Mouse (Mus musculus): ENCODE results near the gene Klk1b1. TPM values are rescaled to one million over a fixed set of nuclear protein-coding genes. Genes with fewer than 3 reads are reported as not detected.
A peak's percentile ranks its signal among the peaks of the same experiment; 100 is the strongest.
"Not testable (repeated sequence)": the region's sequence is repeated elsewhere in the genome, so short reads cannot be mapped to it uniquely, and the experiment has no call there.

Gene Klk1b1
- polyA plus RNA-seq, 1 experiment = 0.52 TPM

- no peaks in the 10 kb centered on the region for H3K4me1 ChIP-seq (ENCODE audit: control insufficient read depth, insufficient read depth, low read length)
- no peak overlapping the region for H3K4me3 ChIP-seq (ENCODE audit: insufficient read depth, low read depth, low read length)
- H3K27me3 ChIP-seq (replicated peaks; ENCODE audit: control insufficient read depth, insufficient read depth, low read length) = no peaks in the 10 kb centered on the region
- TF ChIP-seq POLR2A (IDR thresholded peaks at IDR 0.05; ENCODE audit: low read depth, low read length) (no peak), CTCF (conservative IDR thresholded peaks at IDR 0.05; ENCODE audit: insufficient read depth, insufficient read length, low read depth, low read length) (peak; percentile 39; the same call in 1 of the 2 replicates)
- H3K27ac ChIP-seq (ENCODE audit: insufficient read depth, low read depth, low read length) = no peak overlapping the region
- H3K36me3 ChIP-seq (ENCODE audit: control insufficient read depth, insufficient read depth, low read length) = no peaks in the 10 kb centered on the region
- no peak for DNase-seq
- 66% methylated on average over 5 of the region's 5 CpGs for WGBS
Observed at GRCm38 (mm10) chr7:43925985-43926384, 40.6 kb upstream of the Klk1b1 start.

DNA sequence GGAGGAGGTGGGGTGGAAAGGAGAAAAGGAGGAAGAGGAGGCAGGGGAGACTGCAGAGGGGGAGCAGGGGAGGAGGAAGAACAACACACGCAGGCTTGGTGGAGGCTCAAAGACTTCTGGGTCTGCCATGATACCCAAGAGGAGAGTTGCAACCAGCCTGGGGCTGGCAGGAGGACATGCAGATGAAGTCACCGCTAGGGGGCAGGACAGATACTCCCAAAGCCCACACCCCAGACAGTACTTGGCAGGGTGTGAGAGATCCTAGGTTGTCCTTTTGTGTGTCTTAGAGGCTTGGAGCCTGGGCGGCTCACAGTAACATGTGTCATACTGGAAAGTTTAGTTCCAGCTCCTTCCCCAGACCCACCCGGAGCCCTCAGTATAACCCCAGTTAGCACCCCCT is 38.0 kb upstream of the Klk1b1 start:
- no peaks in the 10 kb centered on the region for H3K27me3 ChIP-seq (replicated peaks; ENCODE audit: control insufficient read depth, insufficient read depth, low read length)
- WGBS = 45% methylated on average over 4 of the region's 4 CpGs
- H3K4me3 ChIP-seq (ENCODE audit: insufficient read depth, low read depth, low read length) = no peak overlapping the region
- DNase-seq = peak; percentile 41
- H3K27ac ChIP-seq (ENCODE audit: insufficient read depth, low read depth, low read length) = no peak overlapping the region
- no peaks in the 10 kb centered on the region for H3K36me3 ChIP-seq (ENCODE audit: control insufficient read depth, insufficient read depth, low read length)
- TF ChIP-seq POLR2A (IDR thresholded peaks at IDR 0.05; ENCODE audit: low read depth, low read length) = no peak
- TF ChIP-seq CTCF (conservative IDR thresholded peaks at IDR 0.05; ENCODE audit: insufficient read depth, insufficient read length, low read depth, low read length) = peak; percentile 57; the same call in 1 of the 2 replicates
- no peaks in the 10 kb centered on the region for H3K4me1 ChIP-seq (ENCODE audit: control insufficient read depth, insufficient read depth, low read length)

DNA sequence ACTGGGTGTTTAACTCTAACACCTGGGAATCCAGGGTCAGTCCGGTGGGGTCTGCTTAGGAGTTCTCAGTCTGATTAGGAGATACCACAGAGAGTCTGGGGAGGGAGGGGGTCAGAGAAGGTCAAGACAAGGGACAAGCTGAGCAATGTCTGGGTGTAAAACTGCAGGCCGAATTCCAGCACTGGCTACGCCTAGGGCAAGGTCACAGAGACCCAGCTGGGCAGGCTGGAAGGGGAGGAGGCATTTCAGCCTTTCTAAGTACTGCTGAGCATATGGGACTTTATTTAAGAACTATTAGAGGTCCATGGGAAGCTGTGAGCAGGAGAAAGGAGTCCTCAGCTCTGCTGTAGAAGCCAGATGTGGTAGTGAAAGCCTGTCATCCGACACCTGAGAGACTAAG is 34.2 kb upstream of the Klk1b1 start:
- Histone ChIP-seq H3K4me1 (ENCODE audit: control insufficient read depth, insufficient read depth, low read length) (0 out of 2 replicates have a peak, but pooled peaks cover 4% of the 10 kb centered on the region), H3K27ac (ENCODE audit: insufficient read depth, low read depth, low read length) (peak overlapping the region; percentile 49)
- WGBS = 50% methylated on average over 4 of the region's 4 CpGs

GRCm38 (mm10) chr7:43933440-43933839 is 33.1 kb upstream of the Klk1b1 start, which contains the start of gene Klk15:
Gene Klk15 (plus strand): TSS chr7:43933740.
- peak within 1 kb of the TSS; percentile 66 for H3K27ac ChIP-seq (ENCODE audit: insufficient read depth, low read depth, low read length)
- DNase-seq = no peak
- no peaks in the 10 kb centered on the region for H3K27me3 ChIP-seq (replicated peaks; ENCODE audit: control insufficient read depth, insufficient read depth, low read length)
- TF ChIP-seq POLR2A (IDR thresholded peaks at IDR 0.05; ENCODE audit: low read depth, low read length) = no peak
- TF ChIP-seq CTCF (conservative IDR thresholded peaks at IDR 0.05; ENCODE audit: insufficient read depth, insufficient read length, low read depth, low read length) = no peak
- WGBS = 92% methylated on average over 3 of the region's 3 CpGs
- no peak within 1 kb of the TSS for H3K4me3 ChIP-seq (ENCODE audit: insufficient read depth, low read depth, low read length)
- no peaks in the 10 kb centered on the region for H3K36me3 ChIP-seq (ENCODE audit: control insufficient read depth, insufficient read depth, low read length)
- 0 out of 2 replicates have a peak, but pooled peaks cover 4% of the 10 kb centered on the region for H3K4me1 ChIP-seq (ENCODE audit: control insufficient read depth, insufficient read depth, low read length)

More for the DNA sequence above, 34.2 kb upstream of the Klk1b1 start:
- TF ChIP-seq CTCF (conservative IDR thresholded peaks at IDR 0.05; ENCODE audit: insufficient read depth, insufficient read length, low read depth, low read length) (no peak), POLR2A (IDR thresholded peaks at IDR 0.05; ENCODE audit: low read depth, low read length) (no peak)
- no peaks in the 10 kb centered on the region for H3K27me3 ChIP-seq (replicated peaks; ENCODE audit: control insufficient read depth, insufficient read depth, low read length)
- H3K36me3 ChIP-seq (ENCODE audit: control insufficient read depth, insufficient read depth, low read length) = no peaks in the 10 kb centered on the region
- no peak overlapping the region for H3K4me3 ChIP-seq (ENCODE audit: insufficient read depth, low read depth, low read length)
- peak; percentile 31 for DNase-seq

DNA sequence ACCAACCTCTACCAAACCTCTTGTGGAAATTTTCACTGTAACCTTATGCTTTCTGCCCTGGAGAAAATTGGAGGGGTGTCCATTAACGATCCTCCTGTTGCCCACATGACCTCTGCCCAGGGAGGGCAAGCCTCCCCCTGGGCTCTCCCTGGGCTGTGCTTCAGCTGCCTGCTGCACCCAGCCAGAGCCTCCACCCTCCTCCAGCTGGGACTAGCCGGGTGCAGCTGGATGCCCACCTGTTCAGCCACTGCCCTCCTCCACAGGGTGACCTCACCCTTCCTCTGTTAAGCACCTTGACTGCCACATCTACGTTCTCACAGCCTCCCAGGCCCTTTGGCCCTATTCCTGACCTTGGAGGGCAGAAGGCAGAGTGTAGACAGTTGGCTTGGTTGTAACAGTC is 31.8 kb upstream of the Klk1b1 start:
- 0 out of 2 replicates have a peak, but pooled peaks cover 4% of the 10 kb centered on the region for H3K4me1 ChIP-seq (ENCODE audit: control insufficient read depth, insufficient read depth, low read length)
- no peaks in the 10 kb centered on the region for H3K27me3 ChIP-seq (replicated peaks; ENCODE audit: control insufficient read depth, insufficient read depth, low read length)
- whole genome bisulfite sequencing = 21% methylated on average over 3 of the region's 3 CpGs
- H3K4me3 ChIP-seq (ENCODE audit: insufficient read depth, low read depth, low read length) = no peak overlapping the region
- no peaks in the 10 kb centered on the region for H3K36me3 ChIP-seq (ENCODE audit: control insufficient read depth, insufficient read depth, low read length)
- DNase-seq = peak; percentile 56
- H3K27ac ChIP-seq (ENCODE audit: insufficient read depth, low read depth, low read length) = peak overlapping the region; percentile 71; the same call in 1 of the 2 replicates
- TF ChIP-seq POLR2A (IDR thresholded peaks at IDR 0.05; ENCODE audit: low read depth, low read length) (no peak), CTCF (conservative IDR thresholded peaks at IDR 0.05; ENCODE audit: insufficient read depth, insufficient read length, low read depth, low read length) (no peak)

GRCm38 (mm10) chr7:43936551-43936950 is 30.0 kb upstream of the Klk1b1 start:
- Histone ChIP-seq H3K27ac (ENCODE audit: insufficient read depth, low read depth, low read length) (no peak overlapping the region), H3K4me3 (ENCODE audit: insufficient read depth, low read depth, low read length) (no peak overlapping the region), H3K4me1 (ENCODE audit: control insufficient read depth, insufficient read depth, low read length) (0 out of 2 replicates have a peak, but pooled peaks cover 4% of the 10 kb centered on the region), H3K36me3 (ENCODE audit: control insufficient read depth, insufficient read depth, low read length) (no peaks in the 10 kb centered on the region), H3K27me3 (replicated peaks; ENCODE audit: control insufficient read depth, insufficient read depth, low read length) (no peaks in the 10 kb centered on the region)
- TF ChIP-seq CTCF (conservative IDR thresholded peaks at IDR 0.05; ENCODE audit: insufficient read depth, insufficient read length, low read depth, low read length) (no peak), POLR2A (IDR thresholded peaks at IDR 0.05; ENCODE audit: low read depth, low read length) (no peak)
- no peak for DNase-seq
- 87% methylated on average over 14 of the region's 14 CpGs for WGBS

GRCm38 (mm10) chr7:43942293-43942692 is 24.3 kb upstream of the Klk1b1 start:
- not testable (repeated sequence) for H3K27me3 ChIP-seq (replicated peaks; ENCODE audit: control insufficient read depth, insufficient read depth, low read length); H3K36me3 ChIP-seq (ENCODE audit: control insufficient read depth, insufficient read depth, low read length); H3K4me3 ChIP-seq (ENCODE audit: insufficient read depth, low read depth, low read length); H3K4me1 ChIP-seq (ENCODE audit: control insufficient read depth, insufficient read depth, low read length)
- H3K27ac ChIP-seq (ENCODE audit: insufficient read depth, low read depth, low read length) = peak overlapping the region; percentile 61
- WGBS = 57% methylated on average over 3 of the region's 3 CpGs
- peak; percentile 22 for DNase-seq

All from kidney, adult 2 months (tissue).